Mouse (Mus musculus) splenic B cell, adult 2 months (primary cell): ENCODE measurements around the gene Rnf38.
A peak's percentile ranks its signal among the peaks of the same experiment; 100 is the strongest.

Experiments
- DNase-seq: peaks from one replicate; pipeline ENCODE4 v3.0.0-alpha.2; 2011; ENCODE audit warnings: low read depth, low spot score
- H3K27me3 ChIP-seq: 2 replicates; pipeline ENCODE4 v1.6.1; 2012; ENCODE audit warnings: mild to moderate bottlenecking, low read length, moderate library complexity, mixed read lengths; ENCODE audit not compliant: control insufficient read depth, poor library complexity, insufficient read depth, severe bottlenecking
- H3K36me3 ChIP-seq: 2 replicates; pipeline ENCODE4 v1.6.1; 2012; ENCODE audit warnings: mild to moderate bottlenecking, low read length, moderate library complexity, mixed read lengths; ENCODE audit not compliant: control insufficient read depth, poor library complexity, insufficient read depth, severe bottlenecking

Rnf38 gene

GRCm38 (mm10) chr4:44246285-44246684, 12.7 kb upstream of the Rnf38 start:
- H3K36me3 ChIP-seq, result no peaks in the 10 kb centered on the region
- DNase-seq, result no peak
- H3K27me3 ChIP-seq, result no peaks in the 10 kb centered on the region

DNA sequence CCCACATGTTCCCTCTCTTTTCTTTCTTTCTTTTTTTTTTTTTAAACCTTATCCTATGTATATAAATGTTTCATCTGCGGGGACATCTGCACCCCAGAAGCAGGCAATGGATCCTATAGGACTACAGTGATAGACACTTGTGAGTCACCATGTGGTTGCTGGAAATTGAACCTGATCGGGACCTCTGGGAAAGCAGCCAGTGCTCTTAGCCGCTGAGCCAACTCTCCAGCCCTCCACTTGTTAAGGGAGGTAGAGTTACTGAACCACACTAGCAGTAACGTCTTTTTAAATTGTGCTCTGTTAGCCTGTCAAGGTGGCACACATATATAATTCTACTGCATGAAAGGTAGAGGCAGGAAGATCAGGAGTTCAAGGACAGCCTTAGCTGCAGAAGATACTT, 8.0 kb upstream of the Rnf38 start:
- no peaks in the 10 kb centered on the region for H3K27me3 ChIP-seq
- DNase-seq, result no peak

GRCm38 (mm10) chr4:44235946-44236345, 2.4 kb upstream of the Rnf38 start:
- DNase-seq, result no peak

More for the DNA sequence above, 8.0 kb upstream of the Rnf38 start:
- no peaks in the 10 kb centered on the region for H3K36me3 ChIP-seq

GRCm38 (mm10) chr4:44234004-44234866, 646 bp upstream of the Rnf38 start:
- Histone ChIP-seq H3K36me3 (no peaks in the 10 kb centered on the region), H3K27me3 (no peaks in the 10 kb centered on the region)
- DNase-seq, result peak; percentile 90

More at GRCm38 (mm10) chr4:44235946-44236345, 2.4 kb upstream of the Rnf38 start:
- Histone ChIP-seq H3K27me3 (no peaks in the 10 kb centered on the region), H3K36me3 (no peaks in the 10 kb centered on the region)

DNA sequence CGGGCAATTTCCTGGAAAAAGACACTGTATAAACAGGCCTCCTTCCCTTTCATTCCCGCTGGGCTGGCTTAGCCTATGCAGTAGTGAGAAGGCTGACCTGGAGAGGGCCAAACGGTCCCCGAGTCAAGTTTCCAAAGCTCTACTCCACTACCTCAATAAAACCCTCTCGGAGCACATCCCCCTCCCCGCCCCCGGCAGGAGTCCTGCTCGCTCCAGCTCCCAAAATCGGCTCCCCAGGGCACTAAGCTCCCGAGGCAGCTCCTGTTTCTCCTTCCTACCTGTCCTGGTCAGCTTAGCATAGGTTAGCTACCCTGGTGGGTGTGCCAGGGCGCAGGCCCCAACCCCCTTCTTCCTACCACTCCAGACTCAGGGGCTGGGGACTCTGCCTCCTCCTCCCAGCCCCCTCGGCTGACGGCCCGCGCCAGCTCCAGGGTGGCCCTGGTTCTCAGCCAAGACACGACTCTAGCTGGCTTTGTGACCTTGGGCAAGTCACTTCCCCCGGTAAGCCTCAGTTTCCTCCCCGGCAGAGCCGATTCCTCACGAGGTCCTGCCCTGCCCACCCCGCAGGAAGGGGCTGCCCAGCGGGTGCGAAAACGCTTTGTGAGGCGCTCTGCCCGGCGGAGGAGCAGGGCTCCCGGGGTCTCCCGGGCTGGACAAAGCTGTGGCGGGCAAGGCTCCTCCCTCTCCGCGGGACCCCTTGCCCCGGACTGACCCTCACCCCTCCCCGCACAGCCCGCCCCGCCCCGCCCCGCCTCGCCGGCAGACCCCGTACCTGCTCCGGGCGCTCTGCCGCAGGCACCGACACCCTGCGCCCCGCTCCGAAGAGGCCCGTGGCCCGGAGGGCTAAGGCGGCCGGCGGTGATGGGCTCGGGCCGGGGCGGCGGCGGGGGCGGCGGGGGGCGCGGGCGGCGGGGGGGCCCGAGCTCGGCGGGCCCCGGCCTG, 547 bp downstream of the Rnf38 start:
- Histone ChIP-seq H3K27me3 (no peaks in the 10 kb centered on the region), H3K36me3 (no peaks in the 10 kb centered on the region)
- DNase-seq, result peak; percentile 53

- H3K27me3 ChIP-seq, result no peaks in the 10 kb centered on the region
- no peaks in the 10 kb centered on the region for H3K36me3 ChIP-seq
- DNase-seq, result no peak
These were observed 8.5 kb downstream of the Rnf38 start for GRCm38 (mm10) chr4:44225128-44225527.

- H3K36me3 ChIP-seq, result no peaks in the 10 kb centered on the region
- no peak for DNase-seq
- H3K27me3 ChIP-seq, result no peaks in the 10 kb centered on the region
These were observed 9.4 kb downstream of the Rnf38 start for GRCm38 (mm10) chr4:44224141-44224540.

DNA sequence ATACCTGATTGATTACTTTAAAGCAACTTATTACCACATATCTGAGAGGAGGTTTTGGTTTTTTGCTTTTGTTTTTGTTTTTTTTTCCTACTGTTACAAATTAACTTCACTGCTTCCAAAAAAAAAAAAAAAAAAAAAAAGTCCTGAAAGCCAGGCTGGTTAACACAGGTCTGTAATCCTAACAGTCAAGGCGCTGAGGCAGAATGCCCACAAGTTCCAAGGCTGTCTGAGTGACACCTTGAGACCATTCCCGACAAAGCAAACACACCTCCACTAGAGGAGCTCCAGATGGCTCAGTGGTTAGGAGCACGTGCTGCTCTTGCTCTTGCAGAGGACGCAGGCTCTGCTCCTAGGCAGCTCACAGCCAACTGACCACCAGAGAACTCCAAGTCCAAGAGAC, 10.1 kb downstream of the Rnf38 start:
- no peaks in the 10 kb centered on the region for H3K36me3 ChIP-seq
- DNase-seq, result no peak
- H3K27me3 ChIP-seq, result no peaks in the 10 kb centered on the region

DNA sequence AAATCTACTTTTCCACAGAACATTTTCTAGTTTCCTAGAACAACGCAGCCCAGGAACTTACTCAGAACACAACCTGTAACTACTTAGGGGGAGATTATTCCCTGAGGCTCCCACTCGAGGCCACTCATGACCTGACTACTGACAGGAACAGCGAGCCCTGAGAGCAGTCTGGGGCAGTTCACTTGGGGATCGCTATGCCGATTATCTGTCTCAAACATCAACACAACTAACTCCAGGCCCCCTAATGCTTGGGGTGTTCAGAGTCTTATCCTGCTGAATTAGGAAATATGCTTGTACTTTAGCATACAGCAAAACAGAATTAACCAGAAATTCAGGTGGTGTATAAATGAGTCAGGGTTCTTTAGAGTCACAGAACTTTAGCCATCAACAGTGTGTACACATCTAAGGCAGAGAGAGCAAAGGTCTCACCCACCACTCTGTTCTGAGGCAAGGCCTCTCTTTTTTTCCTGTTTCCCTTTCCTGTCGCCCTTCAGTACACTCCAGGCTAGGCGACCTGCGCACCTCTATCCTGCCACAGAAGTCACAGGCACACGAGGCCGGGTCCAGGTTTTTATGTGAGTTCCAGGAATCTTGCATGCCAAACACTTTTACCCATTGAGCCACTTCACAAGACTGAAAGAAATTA, 16.7 kb downstream of the Rnf38 start:
- Histone ChIP-seq H3K27me3 (no peaks in the 10 kb centered on the region), H3K36me3 (no peaks in the 10 kb centered on the region)
- no peak for DNase-seq

GRCm38 (mm10) chr4:44199968-44200367, 33.6 kb downstream of the Rnf38 start:
- DNase-seq, result peak; percentile 65
- Histone ChIP-seq H3K36me3 (no peaks in the 10 kb centered on the region), H3K27me3 (no peaks in the 10 kb centered on the region)

- Histone ChIP-seq H3K27me3 (no peaks in the 10 kb centered on the region), H3K36me3 (no peaks in the 10 kb centered on the region)
- no peak for DNase-seq
These were observed 46.2 kb downstream of the Rnf38 start for GRCm38 (mm10) chr4:44187431-44187830.

DNA sequence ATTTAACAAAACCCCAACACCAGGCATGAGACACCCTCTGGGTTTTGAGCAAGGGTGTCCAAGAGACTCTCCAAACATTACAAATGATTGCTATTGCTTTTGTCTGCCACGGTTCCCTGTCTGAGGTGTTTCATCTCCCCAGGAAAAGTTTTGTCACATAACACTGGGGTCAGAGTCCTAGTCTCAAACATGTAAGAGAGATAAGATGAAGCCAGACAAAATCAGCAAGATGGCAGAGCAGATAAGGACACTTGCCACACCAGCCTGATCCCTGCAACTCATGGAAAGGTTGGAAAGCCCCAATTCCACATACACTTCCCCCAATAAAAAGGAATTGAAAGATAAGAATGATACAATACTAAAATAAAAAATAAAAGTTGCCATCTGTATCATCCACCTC, 49.7 kb downstream of the Rnf38 start:
- DNase-seq, result no peak
- no peaks in the 10 kb centered on the region for H3K27me3 ChIP-seq
- H3K36me3 ChIP-seq, result no peaks in the 10 kb centered on the region

DNA sequence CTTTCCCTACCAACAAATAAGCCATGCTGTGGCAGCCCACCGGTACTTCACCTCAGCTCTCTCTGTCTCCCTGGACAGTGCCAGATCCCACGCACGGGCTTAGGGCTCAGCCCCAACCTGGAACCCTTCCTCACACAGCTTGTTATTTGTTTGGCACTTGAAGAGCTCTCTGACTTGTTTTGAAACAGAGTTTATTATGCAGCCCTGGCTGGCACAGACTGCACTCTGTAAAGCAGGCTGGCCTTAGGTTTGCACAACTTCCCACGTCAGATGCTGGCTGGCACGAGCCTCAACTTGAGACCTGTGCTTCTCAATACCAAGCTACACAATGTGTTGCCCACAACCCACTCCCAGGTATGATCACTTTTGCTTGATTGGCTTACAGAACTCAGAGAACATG, 53.8 kb downstream of the Rnf38 start:
- H3K36me3 ChIP-seq, result no peaks in the 10 kb centered on the region
- H3K27me3 ChIP-seq, result no peaks in the 10 kb centered on the region
- no peak for DNase-seq

DNA sequence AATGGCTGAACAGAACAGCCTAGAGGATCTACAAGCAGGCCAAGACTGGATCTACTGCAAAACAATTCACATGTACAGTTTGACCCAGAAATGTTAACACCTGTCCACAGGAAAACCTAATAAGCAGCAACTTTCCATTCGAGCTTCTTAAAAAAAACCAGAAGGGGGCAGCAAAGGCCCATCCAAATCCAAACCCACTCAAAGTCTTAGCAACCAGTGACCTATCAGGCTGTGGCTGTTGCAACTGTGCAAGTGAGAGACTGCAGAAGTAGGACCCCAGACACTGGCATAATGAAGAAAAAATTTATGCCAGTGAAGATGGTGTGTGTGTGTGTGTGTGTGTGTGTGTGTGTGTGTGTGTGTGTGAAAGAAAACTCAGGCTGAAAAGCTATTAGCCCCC, 60.4 kb downstream of the Rnf38 start:
- Histone ChIP-seq H3K27me3 (no peaks in the 10 kb centered on the region), H3K36me3 (no peaks in the 10 kb centered on the region)
- DNase-seq, result peak; percentile 89
